Mouse (Mus musculus): ENCODE measurements at regions not wholly inside any gene's neighbourhood (a gene's known extent, or its start where the extent isn't known, plus 50 kb on each side); places are given as distances from the start of the nearest gene placed in this dataset.

GRCm38 (mm10) chr8:86275699-86276098 is 304.8 kb downstream of the Abcc12 start:
- DNase-seq = no peak

- no peak for DNase-seq
Measured at GRCm38 (mm10) chr8:86273811-86274210, 306.7 kb downstream of the Abcc12 start.

GRCm38 (mm10) chr8:86272626-86273025 is 307.9 kb downstream of the Abcc12 start:
- DNase-seq = no peak

- peak in 1 of 2 experiments; percentile 1 for DNase-seq
Measured at GRCm38 (mm10) chr8:86271477-86271876, 309.0 kb downstream of the Abcc12 start.

- peak; percentile 82 to 83 for DNase-seq
Measured at GRCm38 (mm10) chr8:86258011-86258410, 322.5 kb downstream of the Abcc12 start.

- DNase-seq = no peak
Measured at GRCm38 (mm10) chr8:86255431-86255830, 325.1 kb downstream of the Abcc12 start.

- no peak for DNase-seq
Measured at GRCm38 (mm10) chr8:86254680-86255079, 325.8 kb downstream of the Abcc12 start.

- DNase-seq = peak; percentile 72 to 77
Measured at GRCm38 (mm10) chr8:86252696-86253355, 327.7 kb downstream of the Abcc12 start.

GRCm38 (mm10) chr8:86234696-86235095 is 345.8 kb downstream of the Abcc12 start:
- no peak for DNase-seq

GRCm38 (mm10) chr8:86231994-86232393 is 348.5 kb downstream of the Abcc12 start:
- DNase-seq = peak in 1 of 2 experiments; percentile 50

- peak; percentile 68 to 76 for DNase-seq
Measured at GRCm38 (mm10) chr8:86224851-86225250, 355.6 kb downstream of the Abcc12 start.

GRCm38 (mm10) chr8:86222715-86223114 is 357.8 kb downstream of the Abcc12 start:
- peak; percentile 30 to 47 for DNase-seq

GRCm38 (mm10) chr8:86222228-86222627 is 358.3 kb downstream of the Abcc12 start:
- DNase-seq = peak; percentile 43 to 67

GRCm38 (mm10) chr8:86214399-86214798 is 366.1 kb downstream of the Abcc12 start:
- DNase-seq = no peak

GRCm38 (mm10) chr8:86212461-86212860 is 368.0 kb downstream of the Abcc12 start:
- no peak for DNase-seq

GRCm38 (mm10) chr8:86208812-86209262 is 368.1 kb downstream of the Phkb start:
- no peak for DNase-seq

GRCm38 (mm10) chr8:86204421-86205229 is 363.9 kb downstream of the Phkb start:
- DNase-seq = peak; percentile 24 to 39

GRCm38 (mm10) chr8:86203107-86203506 is 362.3 kb downstream of the Phkb start:
- no peak for DNase-seq

- DNase-seq = no peak
Measured at GRCm38 (mm10) chr8:86201830-86202229, 361.1 kb downstream of the Phkb start.

- no peak for DNase-seq
Measured at GRCm38 (mm10) chr8:86192262-86192661, 351.5 kb downstream of the Phkb start.

- DNase-seq = no peak
Measured at GRCm38 (mm10) chr8:86184671-86185070, 343.9 kb downstream of the Phkb start.

GRCm38 (mm10) chr8:86180793-86181192 is 340.0 kb downstream of the Phkb start:
- DNase-seq = no peak

- no peak for DNase-seq
Measured at GRCm38 (mm10) chr8:86170091-86170490, 329.3 kb downstream of the Phkb start.

GRCm38 (mm10) chr8:86164818-86165217 is 324.1 kb downstream of the Phkb start:
- DNase-seq = no peak
